Comparison of ENCODE assay signal across 10 mouse cellular contexts in genomic region chr1:36130307-36131035, GRCm38 (mm10).
A peak's percentile ranks its signal among the peaks of the same experiment; 100 is the strongest.
DNase-seq lines count a peak whose midpoint lies in the region; ATAC-seq lines count a peak whose summit lies in the region.
"Had no signal": no experiment of that assay in that cellular context is flagged by ENCODE, and none has a peak within 500 bp of the region (broad histone marks: within the 10 kb centered on the region; RNA-seq: fewer than 3 reads in every experiment).

No protein-coding gene starts in this region.

- peak overlapping the region; percentile 90 for H3K27ac ChIP-seq in liver, embryonic 13.5 days

- H3K27me3 ChIP-seq in liver, embryonic 13.5 days, result no peaks in the 10 kb centered on the region

- peaks cover 81% of the 10 kb centered on the region for H3K4me1 ChIP-seq in liver, embryonic 13.5 days (replicated peaks)

- peak overlapping the region; percentile 52 for H3K9ac ChIP-seq in liver, embryonic 13.5 days

- H3K9me3 ChIP-seq in liver, embryonic 13.5 days (replicated peaks), result no peaks in the 10 kb centered on the region

- peak overlapping the region; percentile 59 for H3K4me2 ChIP-seq in liver, embryonic 13.5 days

- 25% methylated on average over 4 of the region's 4 CpGs for WGBS in liver, embryonic 13.5 days (ENCODE audit: insufficient replicate concordance)

- no peak overlapping the region for H3K4me3 ChIP-seq in liver, embryonic 13.5 days (replicated peaks)

- DNase-seq in spleen, adult 12 weeks (ENCODE audit: low spot score), result peak; percentile 75
- no peak for DNase-seq in spleen, adult 18-20 months
- DNase-seq in brain, adult 2 months (ENCODE audit: low read depth, low spot score), result peak; percentile 26
- peak; percentile 73 for DNase-seq in liver, embryonic 13.5 days
- peak; percentile 43 to 60 for DNase-seq in spleen, postnatal 14 days (ENCODE audit: low spot score in 2 of 2)
- DNase-seq in right cerebral cortex, adult 18-20 months, result no peak
- DNase-seq in kidney, postnatal 14 days, result no peak
- no peak for DNase-seq in right cerebral cortex, postnatal 14 days
- DNase-seq: gastrocnemius, postnatal 36 days; right cerebral cortex, postnatal 25 days had no signal

- no peaks in the 10 kb centered on the region for H3K36me3 ChIP-seq in liver, embryonic 13.5 days

- ATAC-seq in liver, embryonic 13.5 days (ENCODE audit: low read depth), result peak; percentile 89

Comparison
In these comparisons a context has a peak if more than half of its experiments do, and no peak if none do; other contexts are left out.
1. DNase-seq: peak in spleen, adult 12 weeks (single experiment), brain, adult 2 months (single experiment), liver, embryonic 13.5 days (single experiment) and spleen, postnatal 14 days (2 of 2); none in spleen, adult 18-20 months (0 of 2), right cerebral cortex, adult 18-20 months (single experiment), kidney, postnatal 14 days (single experiment) and right cerebral cortex, postnatal 14 days (single experiment).